Mouse (Mus musculus) liver, adult 2 months (tissue): Measurements from ENCODE around the gene 9030025P20Rik. TPM values are rescaled to one million over a fixed set of nuclear protein-coding genes. Genes with fewer than 3 reads are reported as not detected.

Source experiments
- DNase-seq: peaks from one replicate; pipeline ENCODE4 v3.0.0-alpha.2; 2011; ENCODE audit warnings: low read depth, low spot score; ENCODE audit errors: extremely low read depth
- H3K27ac ChIP-seq: fragments of 200-500 bp; replicated peaks from 2 replicates; pipeline ENCODE4 v1.5.1; 2012; ENCODE audit warnings: low read depth, mild to moderate bottlenecking, control low read depth, inconsistent platforms, low read length; ENCODE audit not compliant: insufficient read depth
- H3K27me3 ChIP-seq: fragments of 200-500 bp; 2 replicates; pipeline ENCODE4 v1.6.1; 2012; ENCODE audit warnings: mild to moderate bottlenecking, moderate library complexity, low read length, inconsistent platforms; ENCODE audit not compliant: control insufficient read depth, insufficient read depth
- H3K36me3 ChIP-seq: fragments of 200-500 bp; 2 replicates; pipeline ENCODE4 v1.6.1; 2012; ENCODE audit warnings: low read length, inconsistent platforms; ENCODE audit not compliant: control insufficient read depth, insufficient read depth
- H3K4me1 ChIP-seq: fragments of 200-500 bp; 2 replicates; pipeline ENCODE4 v1.6.1; 2011; ENCODE audit warnings: low read length; ENCODE audit not compliant: control insufficient read depth, insufficient read depth
- H3K4me3 ChIP-seq: fragments of 200-500 bp; 2 replicates; pipeline ENCODE4 v1.5.1; 2011; ENCODE audit warnings: low read depth, mild to moderate bottlenecking, control low read depth, low read length, moderate library complexity; ENCODE audit not compliant: insufficient read depth
- H3K79me2 ChIP-seq: fragments of 200-500 bp; 2 replicates; pipeline ENCODE4 v1.6.1; 2012; ENCODE audit warnings: inconsistent platforms, mild to moderate bottlenecking, low read length, moderate library complexity; ENCODE audit not compliant: control insufficient read depth, insufficient read depth
- H3K9ac ChIP-seq: fragments of 200-500 bp; 2 replicates; pipeline ENCODE4 v1.6.1; 2012; ENCODE audit warnings: low read depth, mild to moderate bottlenecking, control low read depth, inconsistent platforms, low read length
- CTCF ChIP-seq: fragments of 200-500 bp; IDR thresholded peaks from 2 replicates; pipeline ENCODE4 v1.5.1; 2011; ENCODE audit warnings: low read depth, low read length, control low read depth
- POLR2A ChIP-seq: fragments of 200-500 bp; IDR thresholded peaks from 2 replicates; pipeline ENCODE4 v1.6.1; 2011; ENCODE audit warnings: low read length, control low read depth; ENCODE audit not compliant: insufficient read depth; ENCODE audit errors: extremely low read depth
- WGBS: fragments of 180-500 bp; shearing (Covaris S2); methylation state at CpG from one replicate; pipeline ENCODE4 v1.1.7; 2018; 5-methylcytosine and 5-hydroxymethylcytosine counted together
- polyA plus RNA-seq: library from polyadenylated mRNA; depleted of rRNA; stranded (reverse); fragments of >200 nt; gene quantifications from 2 replicates; pipeline ENCODE4 v1.2.3, GENCODE M21; 2012
- total RNA-seq: library from RNA; depleted of rRNA; stranded (reverse); fragments of >200 nt; gene quantifications from 2 replicates; pipeline ENCODE4 v1.2.3, GENCODE M21; 2014

9030025P20Rik gene
- total and polyA plus RNA-seq, 2 experiments = 4.6 to 7.4 TPM

GRCm38 (mm10) chr17:14943009-14943728 is 35.1 kb upstream of the 9030025P20Rik start, which contains the start of the genes Wdr27 and 1600012H06Rik:
TSS of gene Wdr27 (minus strand) at chr17:14943158.
TSS of gene 1600012H06Rik (plus strand) at chr17:14943184.
- Histone ChIP-seq H3K4me3 (peak within 1 kb of the TSS; percentile 70), H3K36me3 (peaks cover 6% of the 10 kb centered on the region; the same call in 1 of the 2 replicates), H3K79me2 (no peaks in the 10 kb centered on the region), H3K4me1 (peaks cover 9% of the 10 kb centered on the region), H3K27me3 (no peaks in the 10 kb centered on the region), H3K9ac (peak within 1 kb of the TSS; percentile 73), H3K27ac (peak within 1 kb of the TSS; percentile 61)
- WGBS = under 1% methylated on average over 53 of the region's 54 CpGs
- DNase-seq = peak; percentile 88
- TF ChIP-seq CTCF (no peak), POLR2A (no peak)

DNA sequence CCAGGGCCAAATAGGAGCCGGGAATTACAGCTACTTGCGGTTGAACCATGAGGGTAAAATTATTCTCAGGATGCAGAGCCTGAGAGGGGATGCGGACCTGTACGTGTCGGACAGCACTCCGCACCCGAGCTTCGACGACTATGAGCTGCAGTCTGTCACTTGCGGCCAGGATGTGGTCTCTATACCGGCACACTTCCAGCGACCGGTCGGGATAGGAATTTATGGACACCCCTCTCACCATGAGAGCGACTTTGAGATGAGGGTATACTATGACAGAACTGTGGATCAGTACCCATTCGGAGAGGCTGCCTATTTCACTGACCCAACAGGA is 34.6 kb upstream of the 9030025P20Rik start:
- DNase-seq = no peak
- Histone ChIP-seq H3K79me2 (no peaks in the 10 kb centered on the region), H3K4me1 (peaks cover 9% of the 10 kb centered on the region), H3K36me3 (peaks cover 6% of the 10 kb centered on the region; the same call in 1 of the 2 replicates), H3K9ac (peak overlapping the region; percentile 73), H3K4me3 (peak overlapping the region; percentile 70), H3K27me3 (no peaks in the 10 kb centered on the region), H3K27ac (peak overlapping the region; percentile 61; the same call in 1 of the 2 replicates)
- WGBS = 5% methylated on average over 16 of the region's 16 CpGs
- TF ChIP-seq CTCF (no peak), POLR2A (no peak)

DNA sequence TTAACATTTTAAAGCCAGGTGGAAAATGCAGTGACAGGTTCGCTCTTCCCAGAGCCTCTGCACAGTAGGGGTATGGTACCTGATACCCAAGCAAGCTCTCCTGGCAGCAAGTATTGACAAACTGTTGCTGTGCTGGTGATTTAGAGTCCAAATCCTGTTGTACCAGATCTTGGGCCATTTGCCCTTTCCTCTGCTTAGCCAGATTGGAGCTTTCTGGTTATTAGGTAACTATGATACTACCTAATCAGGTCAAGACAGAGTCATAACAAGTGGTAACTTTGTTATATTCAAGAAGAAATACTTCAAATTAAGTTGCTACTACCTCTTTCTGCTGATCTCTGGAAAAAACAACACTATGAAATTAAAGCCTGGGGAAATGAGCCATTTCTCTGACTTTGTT is 33.7 kb upstream of the 9030025P20Rik start:
- no peak overlapping the region for H3K9ac ChIP-seq
- TF ChIP-seq CTCF (no peak), POLR2A (no peak)
- H3K4me1 ChIP-seq = peaks cover 9% of the 10 kb centered on the region
- H3K36me3 ChIP-seq = peaks cover 11% of the 10 kb centered on the region
- H3K79me2 ChIP-seq = no peaks in the 10 kb centered on the region
- H3K4me3 ChIP-seq = no peak overlapping the region
- H3K27me3 ChIP-seq = no peaks in the 10 kb centered on the region
- peak; percentile 78 for DNase-seq
- H3K27ac ChIP-seq = no peak overlapping the region
- 94% methylated on average over 1 of the region's 1 CpGs for WGBS

DNA sequence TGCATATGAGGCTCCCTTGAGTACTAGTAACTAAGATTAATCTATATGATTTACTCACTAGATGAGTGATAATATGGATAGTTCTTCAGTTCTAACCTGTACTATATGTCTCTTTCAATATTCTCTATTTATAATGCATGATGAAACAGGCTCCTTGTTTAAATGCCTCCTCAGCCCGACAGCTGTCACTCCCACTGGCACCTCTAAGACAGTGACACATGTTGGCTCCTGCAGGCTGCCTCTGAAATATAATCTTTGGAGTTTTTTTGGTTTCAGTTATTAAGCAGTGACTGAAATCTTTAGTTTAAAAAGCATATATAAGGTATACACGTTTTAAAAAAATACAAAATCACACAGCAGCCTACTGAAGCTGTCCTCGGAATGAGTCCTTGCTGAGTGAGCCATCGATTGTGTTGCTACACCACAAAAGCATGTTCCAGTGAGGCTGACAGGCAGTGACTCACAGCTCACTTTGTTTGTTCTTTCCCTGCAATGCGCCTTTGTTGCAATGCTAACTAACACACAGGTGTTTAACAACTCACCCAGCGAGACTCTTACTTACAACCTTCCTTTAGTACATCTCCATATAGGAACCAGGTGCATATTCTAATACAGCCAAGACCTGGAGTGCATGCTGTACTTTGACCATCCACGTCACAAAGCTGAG is 29.0 kb upstream of the 9030025P20Rik start:
- WGBS = 61% methylated on average over 7 of the region's 7 CpGs
- no peak overlapping the region for H3K4me3 ChIP-seq
- peaks cover 4% of the 10 kb centered on the region; the same call in 1 of the 2 replicates for H3K4me1 ChIP-seq
- no peaks in the 10 kb centered on the region for H3K79me2 ChIP-seq
- peaks cover 32% of the 10 kb centered on the region for H3K36me3 ChIP-seq
- no peak overlapping the region for H3K27ac ChIP-seq
- no peaks in the 10 kb centered on the region for H3K27me3 ChIP-seq
- TF ChIP-seq POLR2A = no peak
- TF ChIP-seq CTCF = no peak
- no peak overlapping the region for H3K9ac ChIP-seq
- DNase-seq = no peak

GRCm38 (mm10) chr17:14953452-14953851 is 24.8 kb upstream of the 9030025P20Rik start:
- H3K79me2 ChIP-seq = peaks cover 1% of the 10 kb centered on the region; the same call in 1 of the 2 replicates
- no peak for TF ChIP-seq POLR2A
- no peak for TF ChIP-seq CTCF
- no peaks in the 10 kb centered on the region for H3K27me3 ChIP-seq
- DNase-seq = peak; percentile 24
- H3K4me3 ChIP-seq = no peak overlapping the region
- peaks cover 30% of the 10 kb centered on the region for H3K36me3 ChIP-seq
- H3K4me1 ChIP-seq = no peaks in the 10 kb centered on the region
- H3K27ac ChIP-seq = no peak overlapping the region
- 82% methylated on average over 8 of the region's 8 CpGs for WGBS
- no peak overlapping the region for H3K9ac ChIP-seq
